Mouse (Mus musculus): Measurements from ENCODE around the gene Arhgef25.

Gene Arhgef25

DNA sequence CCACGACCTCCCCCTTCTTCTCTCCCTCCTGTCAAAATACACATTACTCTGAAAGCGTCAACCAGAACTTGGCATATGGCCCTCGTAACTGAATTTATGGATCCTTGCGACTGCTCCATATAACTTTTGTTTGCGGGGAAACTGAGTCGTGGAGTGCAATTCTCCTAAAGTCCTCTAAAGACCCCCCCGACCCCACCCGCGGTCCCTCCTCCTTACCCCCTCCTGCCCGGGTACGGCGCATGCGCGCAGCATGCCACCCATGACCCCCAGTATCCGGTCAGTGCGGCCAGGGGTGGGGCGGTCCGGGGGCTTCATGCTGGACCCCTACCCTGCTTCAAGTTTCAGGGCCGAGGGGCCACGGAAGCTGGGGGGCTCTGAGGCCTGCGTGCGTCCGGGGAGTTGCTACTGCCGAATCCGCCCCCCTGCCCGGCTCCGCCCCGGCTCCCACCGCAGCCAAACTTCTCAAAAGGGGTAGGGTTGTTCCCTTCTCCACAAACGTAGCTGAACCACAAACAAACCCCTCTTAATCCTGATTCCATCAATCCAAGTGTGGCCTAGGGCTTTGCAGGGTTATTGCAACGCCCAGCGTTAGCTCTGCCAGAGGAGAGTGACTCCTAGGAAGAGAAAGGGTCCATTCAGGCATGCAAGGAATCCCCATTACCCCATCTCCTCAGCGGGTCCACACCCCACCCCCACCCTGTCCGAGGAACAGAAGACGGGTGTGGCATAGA is at the start of gene Arhgef25:
TSS of gene Arhgef25 (minus strand) at position 433 of the 731 bp plus-strand sequence.
- peak; percentile 75 for DNase-seq (ENCODE audit: extremely low spot score, low spot score)

DNA sequence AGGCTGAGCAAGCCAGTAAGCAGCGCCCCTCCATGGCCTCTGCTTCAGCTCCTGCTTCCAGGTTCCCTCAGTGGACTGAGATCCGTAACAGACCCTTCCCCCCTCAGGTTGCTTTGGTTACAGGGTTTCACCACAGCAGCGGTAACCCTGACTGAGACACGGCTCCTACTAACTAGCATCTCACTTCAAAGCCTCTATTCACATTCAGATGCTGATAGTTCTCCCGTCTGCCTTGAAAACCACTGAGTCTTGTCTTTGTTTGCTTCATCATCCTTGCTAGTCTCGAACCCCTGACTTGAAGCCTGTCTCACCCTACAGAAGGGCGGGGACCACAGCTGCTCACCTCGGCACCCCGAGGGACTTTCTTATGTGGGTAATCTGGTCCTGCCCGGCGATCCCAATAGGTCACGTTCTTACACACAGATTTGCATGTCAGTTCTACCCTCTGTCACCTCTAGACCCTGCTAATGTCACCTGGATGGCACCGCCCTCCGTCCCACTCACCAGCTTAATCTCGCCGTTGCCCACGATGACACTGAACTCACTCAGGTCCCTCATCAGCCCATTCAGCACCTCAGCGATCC is 48.5 kb upstream of the Arhgef25 start:
- DNase-seq (ENCODE audit: extremely low spot score, low spot score), result no peak

GRCm38 (mm10) chr10:127236541-127236940 is 46.7 kb upstream of the Arhgef25 start:
- no peak for DNase-seq (ENCODE audit: extremely low spot score, low spot score)

- DNase-seq (ENCODE audit: extremely low spot score, low spot score), result no peak
Measured at GRCm38 (mm10) chr10:127233141-127233540, 43.3 kb upstream of the Arhgef25 start.

- no peak for DNase-seq (ENCODE audit: extremely low spot score, low spot score)
Measured at GRCm38 (mm10) chr10:127231741-127232140, 41.9 kb upstream of the Arhgef25 start.

DNA sequence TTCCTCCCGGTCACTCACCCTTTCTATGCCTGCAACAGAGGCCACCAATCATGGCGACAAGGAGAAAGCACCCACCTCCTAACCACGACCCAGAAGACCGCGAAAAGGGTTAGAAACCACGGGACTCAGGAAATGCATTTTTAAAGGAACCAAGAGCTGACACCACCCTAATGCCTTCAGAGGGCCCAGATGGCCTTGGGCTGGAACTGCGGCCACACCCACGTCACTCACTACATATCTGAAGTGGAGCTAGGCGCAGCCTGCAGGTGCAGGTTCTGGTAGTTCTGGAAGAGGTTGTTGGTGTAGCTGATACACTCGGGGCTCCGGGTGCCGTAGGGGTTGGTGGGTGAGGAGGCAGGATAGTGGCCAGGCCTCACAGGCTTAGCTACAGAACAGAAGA is 40.8 kb upstream of the Arhgef25 start:
- DNase-seq (ENCODE audit: extremely low spot score, low spot score), result no peak

DNA sequence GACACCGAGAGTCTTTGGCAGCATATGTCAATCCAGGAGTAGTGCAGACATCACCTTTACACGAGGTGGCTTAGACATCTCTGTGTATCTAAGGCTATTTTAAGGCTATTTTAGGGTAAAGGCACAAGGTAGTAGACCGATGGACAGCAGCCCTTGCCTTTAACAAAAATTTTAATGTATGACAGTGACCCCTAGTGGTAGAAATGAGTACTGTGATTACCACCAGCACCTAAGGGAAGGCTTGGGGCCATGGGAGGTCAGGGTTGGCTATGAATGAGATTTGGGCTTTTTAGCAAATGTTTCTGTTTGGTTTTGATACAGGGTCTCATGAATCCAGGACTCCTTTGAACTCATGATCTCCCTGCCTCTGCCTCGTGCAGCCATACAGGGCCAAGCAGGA is 39.0 kb upstream of the Arhgef25 start:
- peak; percentile 36 for DNase-seq (ENCODE audit: extremely low spot score, low spot score)

- DNase-seq (ENCODE audit: extremely low spot score, low spot score), result no peak
Measured at GRCm38 (mm10) chr10:127227163-127227562, 37.3 kb upstream of the Arhgef25 start.

DNA sequence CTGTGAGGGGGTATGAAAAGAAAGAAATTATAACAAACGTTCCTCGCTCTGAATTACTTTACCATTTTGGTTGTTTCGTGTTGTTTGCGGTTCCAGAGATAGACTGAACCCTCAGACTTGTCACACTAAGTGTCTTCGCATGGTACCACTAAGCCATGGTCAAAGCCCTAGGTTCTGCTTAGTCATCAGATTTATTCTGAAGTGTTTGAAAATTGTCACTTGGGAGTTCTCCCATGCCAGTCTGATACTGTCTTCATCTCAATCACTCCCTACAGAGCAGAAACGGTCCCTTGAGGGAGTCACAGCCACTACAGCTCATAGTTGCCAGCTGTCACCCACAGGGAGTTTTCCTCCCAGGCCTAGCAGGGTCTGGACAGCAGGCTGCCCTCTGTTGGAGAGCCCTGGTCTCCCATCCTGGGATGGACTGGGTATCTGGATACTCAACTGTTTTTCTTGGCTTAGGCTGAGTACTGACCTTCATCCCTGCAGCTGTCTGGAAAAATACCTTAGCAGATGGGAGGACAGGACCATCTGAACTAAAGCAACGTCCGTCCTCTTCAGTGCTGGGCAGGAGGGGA is 36.5 kb upstream of the Arhgef25 start:
- DNase-seq (ENCODE audit: extremely low spot score, low spot score), result no peak

DNA sequence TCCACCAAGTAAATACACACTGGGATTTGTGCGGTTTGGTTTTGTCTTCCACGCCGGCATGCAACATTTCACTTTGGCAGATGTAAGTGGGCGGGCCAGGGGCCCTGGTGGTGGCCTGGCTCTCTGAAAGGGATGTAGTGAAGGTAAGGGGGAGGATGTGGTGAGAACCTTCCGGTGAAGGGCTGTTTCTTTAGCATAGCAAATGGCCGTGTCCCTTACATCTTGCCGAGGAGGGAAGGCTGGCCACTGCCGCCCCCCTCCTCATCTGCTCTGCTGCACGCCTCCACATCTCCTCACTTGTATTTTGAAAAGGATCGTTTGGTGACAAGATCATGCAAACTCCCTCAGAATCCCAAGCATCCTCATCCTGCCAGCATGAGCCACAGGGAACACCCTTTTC is 35.8 kb upstream of the Arhgef25 start:
- no peak for DNase-seq (ENCODE audit: extremely low spot score, low spot score)

DNA sequence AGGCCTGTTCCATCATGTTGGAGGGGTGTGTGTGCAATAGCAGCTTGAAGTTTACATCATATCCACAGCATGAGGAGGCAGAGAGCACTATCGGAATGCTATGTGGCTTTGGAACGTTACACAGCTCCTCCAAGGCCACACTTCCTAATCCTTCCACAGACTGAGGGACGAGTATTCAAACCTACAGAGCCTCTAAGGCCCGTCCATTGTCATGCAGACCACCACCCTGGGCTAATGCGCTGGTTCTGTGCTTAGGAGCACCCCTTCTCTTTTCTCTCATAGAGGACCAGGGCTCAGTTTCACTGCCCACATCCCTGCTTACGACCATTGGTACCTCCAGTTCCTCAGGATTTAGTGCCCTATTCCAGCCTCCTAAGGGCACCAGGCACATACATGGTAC is 35.3 kb upstream of the Arhgef25 start:
- no peak for DNase-seq (ENCODE audit: extremely low spot score, low spot score)

- DNase-seq (ENCODE audit: extremely low spot score, low spot score), result no peak
Measured at GRCm38 (mm10) chr10:127218339-127218738, 28.5 kb upstream of the Arhgef25 start.

DNA sequence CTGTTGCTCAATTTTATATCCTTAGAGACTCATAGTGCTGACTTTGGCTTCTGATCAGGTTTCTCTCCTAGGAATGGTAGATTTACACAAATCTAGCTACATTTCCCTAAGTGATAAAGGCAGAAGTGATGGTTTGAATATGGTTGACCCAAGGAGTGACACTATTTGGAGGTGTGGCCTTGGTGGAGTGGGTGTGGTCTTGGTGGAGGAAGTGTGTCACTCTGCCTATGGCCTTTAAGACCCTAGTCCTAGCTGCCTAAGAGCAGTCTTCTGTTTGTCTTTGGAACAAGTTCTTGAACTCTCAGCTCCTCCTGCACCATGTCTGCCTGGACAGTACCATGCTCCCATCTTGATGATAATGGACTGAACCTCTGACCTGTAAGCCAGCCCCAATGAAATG is 27.3 kb upstream of the Arhgef25 start:
- no peak for DNase-seq (ENCODE audit: extremely low spot score, low spot score)

DNA sequence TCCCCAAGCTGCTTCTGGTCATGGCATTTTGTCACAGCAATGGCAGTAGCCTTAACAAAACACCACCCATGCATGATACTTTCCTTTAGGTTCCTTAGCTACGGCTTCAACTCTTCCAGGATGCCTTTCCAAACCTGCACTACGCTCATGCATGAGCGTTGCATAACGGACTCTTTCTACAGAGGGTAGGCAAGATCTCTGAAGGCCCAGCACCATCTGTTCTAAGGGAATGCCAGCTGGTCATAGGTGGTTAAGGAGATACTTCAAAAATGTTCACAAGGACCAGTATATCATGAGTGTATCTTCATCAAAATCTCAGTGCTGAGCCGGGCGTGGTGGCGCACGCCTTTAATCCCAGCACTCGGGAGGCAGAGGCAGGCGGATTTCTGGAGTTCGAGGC is 26.6 kb upstream of the Arhgef25 start:
- DNase-seq (ENCODE audit: extremely low spot score, low spot score), result no peak

GRCm38 (mm10) chr10:127214422-127214803 is 24.5 kb upstream of the Arhgef25 start:
- DNase-seq (ENCODE audit: extremely low spot score, low spot score), result no peak

DNA sequence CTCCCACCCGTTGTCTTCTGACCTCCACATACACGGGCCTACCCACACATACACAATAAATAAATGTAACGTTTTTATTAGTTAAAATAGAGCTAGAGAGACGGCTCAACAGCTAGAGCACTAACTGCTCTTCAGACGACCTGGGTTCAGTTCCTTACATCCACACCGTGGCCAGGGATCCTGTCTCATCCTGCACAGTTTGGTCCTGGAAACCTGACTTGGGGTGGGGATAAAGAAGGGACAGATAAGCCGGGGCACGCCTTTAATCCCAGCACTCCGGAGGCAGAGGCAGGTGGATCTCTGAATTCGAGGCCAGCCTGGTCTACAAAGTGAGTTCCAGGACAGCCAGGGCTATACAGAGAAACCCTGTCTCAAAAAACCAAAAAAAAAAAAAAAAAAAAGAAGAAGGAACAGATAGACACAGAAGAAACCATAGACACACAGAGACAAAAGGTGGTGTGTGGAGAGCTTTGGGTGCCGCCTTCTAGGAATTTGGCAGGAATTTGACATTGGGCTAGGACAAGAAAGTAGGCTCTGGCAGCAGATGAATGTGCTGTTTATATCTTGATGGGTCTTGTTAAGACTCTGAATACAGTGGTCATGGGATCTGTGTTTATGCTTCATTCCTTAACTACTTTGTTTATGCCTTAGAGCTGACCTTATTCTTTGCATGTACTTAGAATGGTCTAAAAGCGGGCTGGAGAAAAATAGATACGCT is 24.0 kb upstream of the Arhgef25 start:
- no peak for DNase-seq (ENCODE audit: extremely low spot score, low spot score)

DNA sequence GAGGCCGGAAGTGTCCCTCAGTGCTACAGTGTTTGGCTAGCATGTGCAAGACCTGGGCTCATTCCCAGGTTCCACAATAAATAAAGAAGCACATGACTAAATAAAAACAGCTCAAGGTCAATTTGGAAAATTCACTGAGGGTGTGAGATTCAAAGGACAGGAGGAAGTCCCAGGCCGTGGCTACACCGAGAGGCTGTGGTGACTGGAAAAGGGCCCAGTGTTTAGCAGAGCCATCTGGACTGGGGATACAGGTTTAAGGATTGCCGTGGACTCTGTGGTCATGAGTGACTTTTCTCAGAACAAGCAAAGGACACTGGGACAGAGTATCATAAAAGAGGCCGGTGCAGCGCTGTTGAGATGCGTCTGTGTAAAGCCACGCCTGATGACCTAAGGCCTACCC is 23.4 kb upstream of the Arhgef25 start:
- no peak for DNase-seq (ENCODE audit: extremely low spot score, low spot score)

DNA sequence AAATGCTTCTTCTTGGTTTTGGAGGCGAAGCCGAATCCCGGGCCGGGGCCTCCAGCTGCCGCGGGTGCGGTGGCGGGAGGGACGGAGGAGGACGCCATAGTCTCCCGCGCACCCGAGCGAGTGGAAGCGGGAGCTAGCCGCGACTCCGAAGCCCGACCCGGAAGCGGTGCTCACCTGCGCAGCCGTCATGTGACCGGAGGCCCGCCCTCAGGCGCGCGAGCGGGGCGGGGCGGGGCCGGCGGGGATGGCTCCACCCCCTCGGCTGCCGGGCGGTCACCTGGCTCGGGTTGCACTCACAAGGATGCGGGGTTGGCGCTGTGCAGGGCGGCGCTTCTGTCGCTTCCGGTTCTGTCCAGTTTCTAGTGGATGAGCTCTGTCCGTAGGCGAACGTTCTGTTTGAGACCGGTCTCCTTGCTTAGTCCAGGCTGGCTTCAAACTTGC is 21.6 kb upstream of the Arhgef25 start, which contains the start of gene Pip4k2c:
TSS of gene Pip4k2c (minus strand) at position 172 of the 441 bp plus-strand sequence.
- peak; percentile 89 for DNase-seq (ENCODE audit: extremely low spot score, low spot score)

DNA sequence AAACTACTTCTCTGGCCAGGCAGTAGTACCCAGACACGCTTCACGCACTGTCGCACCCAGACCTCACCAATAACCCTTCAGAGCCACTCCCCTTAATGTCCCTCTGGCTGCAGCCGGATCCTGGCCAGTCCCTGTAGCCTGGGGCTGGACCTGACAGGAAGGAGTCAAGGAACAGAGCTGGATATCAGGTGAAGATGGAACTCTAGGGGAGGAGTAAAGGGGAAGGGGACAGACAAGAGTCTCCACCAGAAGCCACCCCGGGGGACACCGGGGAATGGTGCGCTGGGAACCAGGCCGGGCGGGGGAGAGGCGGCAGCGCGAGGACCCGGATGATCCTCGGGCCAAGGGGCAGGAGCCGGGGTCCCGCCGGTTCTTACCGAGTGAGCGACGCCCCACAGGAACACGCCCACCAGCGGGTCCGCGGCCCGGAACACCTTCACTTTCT is 21.1 kb upstream of the Arhgef25 start:
- DNase-seq (ENCODE audit: extremely low spot score, low spot score), result no peak

GRCm38 (mm10) chr10:127209928-127210570 is 20.2 kb upstream of the Arhgef25 start:
- DNase-seq (ENCODE audit: extremely low spot score, low spot score), result no peak

- no peak for DNase-seq (ENCODE audit: extremely low spot score, low spot score)
Measured at GRCm38 (mm10) chr10:127208921-127209320, 19.0 kb upstream of the Arhgef25 start.
